Mouse (Mus musculus): Measurements from ENCODE around the gene Vps54. TPM values are rescaled to one million over a fixed set of nuclear protein-coding genes. Genes with fewer than 3 reads are reported as not detected.

Vps54 gene
- polyA plus RNA-seq, 1 experiment from 2014 or later: 9.8 TPM

GRCm38 (mm10) chr11:21325781-21326180 is 86.7 kb downstream of the Vps54 start:
- no peak overlapping the region for H3K4me3 ChIP-seq
- DNase-seq (ENCODE audit: low spot score): no peak
- H3K36me3 ChIP-seq: peaks cover 83% of the 10 kb centered on the region
- 97% methylated on average over 5 of the region's 5 CpGs for WGBS
- no peaks in the 10 kb centered on the region for H3K9me3 ChIP-seq
- no peaks in the 10 kb centered on the region for H3K4me1 ChIP-seq (replicated peaks)
- no peaks in the 10 kb centered on the region for H3K27me3 ChIP-seq (ENCODE audit: insufficient read depth, poor library complexity, severe bottlenecking)
- H3K27ac ChIP-seq: no peak overlapping the region

GRCm38 (mm10) chr11:21326770-21327169 is 87.7 kb downstream of the Vps54 start:
- no peak for DNase-seq (ENCODE audit: low spot score)
- Histone ChIP-seq H3K27me3 (ENCODE audit: insufficient read depth, poor library complexity, severe bottlenecking) (no peaks in the 10 kb centered on the region), H3K4me1 (replicated peaks) (no peaks in the 10 kb centered on the region), H3K9me3 (no peaks in the 10 kb centered on the region), H3K4me3 (no peak overlapping the region), H3K36me3 (peaks cover 78% of the 10 kb centered on the region), H3K27ac (no peak overlapping the region)
- WGBS: 61% methylated on average over 2 of the region's 2 CpGs

GRCm38 (mm10) chr11:21327486-21327885 is 88.4 kb downstream of the Vps54 start:
- H3K36me3 ChIP-seq: peaks cover 78% of the 10 kb centered on the region
- H3K27ac ChIP-seq: no peak overlapping the region
- no peaks in the 10 kb centered on the region for H3K9me3 ChIP-seq
- H3K4me1 ChIP-seq (replicated peaks): no peaks in the 10 kb centered on the region
- no peak for DNase-seq (ENCODE audit: low spot score)
- 91% methylated on average over 5 of the region's 5 CpGs for WGBS
- no peaks in the 10 kb centered on the region for H3K27me3 ChIP-seq (ENCODE audit: insufficient read depth, poor library complexity, severe bottlenecking)
- no peak overlapping the region for H3K4me3 ChIP-seq

- H3K9me3 ChIP-seq: no peaks in the 10 kb centered on the region
- H3K27me3 ChIP-seq (ENCODE audit: insufficient read depth, poor library complexity, severe bottlenecking): no peaks in the 10 kb centered on the region
- no peak overlapping the region for H3K27ac ChIP-seq
- H3K4me3 ChIP-seq: no peak overlapping the region
- WGBS: 90% methylated on average over 5 of the region's 5 CpGs
- no peak for DNase-seq (ENCODE audit: low spot score)
- peaks cover 78% of the 10 kb centered on the region for H3K36me3 ChIP-seq
- no peaks in the 10 kb centered on the region for H3K4me1 ChIP-seq (replicated peaks)
Measured at GRCm38 (mm10) chr11:21328141-21328540, 89.1 kb downstream of the Vps54 start.

- no peaks in the 10 kb centered on the region for H3K9me3 ChIP-seq
- peaks cover 52% of the 10 kb centered on the region for H3K36me3 ChIP-seq
- no peaks in the 10 kb centered on the region for H3K27me3 ChIP-seq (ENCODE audit: insufficient read depth, poor library complexity, severe bottlenecking)
- H3K4me1 ChIP-seq (replicated peaks): no peaks in the 10 kb centered on the region
- WGBS: 96% methylated on average over 5 of the region's 5 CpGs
- H3K4me3 ChIP-seq: no peak overlapping the region
- DNase-seq (ENCODE audit: low spot score): no peak
- H3K27ac ChIP-seq: no peak overlapping the region
Measured at GRCm38 (mm10) chr11:21332639-21333295, 93.7 kb downstream of the Vps54 start.

- H3K4me3 ChIP-seq: no peak overlapping the region
- DNase-seq (ENCODE audit: low spot score): no peak
- no peaks in the 10 kb centered on the region for H3K4me1 ChIP-seq (replicated peaks)
- WGBS: 86% methylated on average over 1 of the region's 1 CpGs
- H3K27me3 ChIP-seq (ENCODE audit: insufficient read depth, poor library complexity, severe bottlenecking): no peaks in the 10 kb centered on the region
- H3K36me3 ChIP-seq: peaks cover 7% of the 10 kb centered on the region
- H3K9me3 ChIP-seq: no peaks in the 10 kb centered on the region
- H3K27ac ChIP-seq: no peak overlapping the region
Measured at GRCm38 (mm10) chr11:21337855-21338254, 98.8 kb downstream of the Vps54 start.

GRCm38 (mm10) chr11:21339088-21339487 is 100.0 kb downstream of the Vps54 start:
- 92% methylated on average over 4 of the region's 4 CpGs for WGBS
- DNase-seq (ENCODE audit: low spot score): no peak
- H3K4me1 ChIP-seq (replicated peaks): no peaks in the 10 kb centered on the region
- H3K9me3 ChIP-seq: no peaks in the 10 kb centered on the region
- H3K27ac ChIP-seq: no peak overlapping the region
- no peak overlapping the region for H3K4me3 ChIP-seq
- H3K36me3 ChIP-seq: peaks cover 12% of the 10 kb centered on the region
- H3K27me3 ChIP-seq (ENCODE audit: insufficient read depth, poor library complexity, severe bottlenecking): no peaks in the 10 kb centered on the region

GRCm38 (mm10) chr11:21343490-21343889 is 104.4 kb downstream of the Vps54 start:
- H3K36me3 ChIP-seq: peaks cover 28% of the 10 kb centered on the region
- H3K4me3 ChIP-seq: no peak overlapping the region
- no peak overlapping the region for H3K27ac ChIP-seq
- no peaks in the 10 kb centered on the region for H3K4me1 ChIP-seq (replicated peaks)
- H3K27me3 ChIP-seq (ENCODE audit: insufficient read depth, poor library complexity, severe bottlenecking): no peaks in the 10 kb centered on the region
- H3K9me3 ChIP-seq: no peaks in the 10 kb centered on the region
- 94% methylated on average over 5 of the region's 5 CpGs for WGBS
- DNase-seq (ENCODE audit: low spot score): no peak

- no peak for DNase-seq (ENCODE audit: low spot score)
- peaks cover 28% of the 10 kb centered on the region for H3K36me3 ChIP-seq
- H3K27ac ChIP-seq: no peak overlapping the region
- H3K4me3 ChIP-seq: no peak overlapping the region
- 93% methylated on average over 3 of the region's 3 CpGs for WGBS
- H3K27me3 ChIP-seq (ENCODE audit: insufficient read depth, poor library complexity, severe bottlenecking): no peaks in the 10 kb centered on the region
- no peaks in the 10 kb centered on the region for H3K9me3 ChIP-seq
- no peaks in the 10 kb centered on the region for H3K4me1 ChIP-seq (replicated peaks)
Measured at GRCm38 (mm10) chr11:21346020-21346419, 106.9 kb downstream of the Vps54 start.

GRCm38 (mm10) chr11:21348890-21349289 is 109.8 kb downstream of the Vps54 start:
- no peak for DNase-seq (ENCODE audit: low spot score)
- Histone ChIP-seq H3K4me1 (replicated peaks) (no peaks in the 10 kb centered on the region), H3K9me3 (no peaks in the 10 kb centered on the region), H3K36me3 (peaks cover 33% of the 10 kb centered on the region), H3K4me3 (no peak overlapping the region), H3K27me3 (ENCODE audit: insufficient read depth, poor library complexity, severe bottlenecking) (no peaks in the 10 kb centered on the region), H3K27ac (no peak overlapping the region)
- WGBS: 85% methylated on average over 2 of the region's 2 CpGs

GRCm38 (mm10) chr11:21351296-21351695 is 112.2 kb downstream of the Vps54 start:
- Histone ChIP-seq H3K27me3 (ENCODE audit: insufficient read depth, poor library complexity, severe bottlenecking) (no peaks in the 10 kb centered on the region), H3K4me3 (no peak overlapping the region), H3K4me1 (replicated peaks) (no peaks in the 10 kb centered on the region), H3K36me3 (peaks cover 28% of the 10 kb centered on the region), H3K27ac (no peak overlapping the region), H3K9me3 (no peaks in the 10 kb centered on the region)
- no peak for DNase-seq (ENCODE audit: low spot score)
- WGBS: 93% methylated on average over 7 of the region's 7 CpGs

GRCm38 (mm10) chr11:21363144-21363940 is 124.3 kb downstream of the Vps54 start:
- H3K27ac ChIP-seq: no peak overlapping the region
- peaks cover 2% of the 10 kb centered on the region for H3K4me1 ChIP-seq (replicated peaks)
- no peaks in the 10 kb centered on the region for H3K9me3 ChIP-seq
- H3K27me3 ChIP-seq (ENCODE audit: insufficient read depth, poor library complexity, severe bottlenecking): no peaks in the 10 kb centered on the region
- 96% methylated on average over 4 of the region's 4 CpGs for WGBS
- no peaks in the 10 kb centered on the region for H3K36me3 ChIP-seq
- no peak overlapping the region for H3K4me3 ChIP-seq
- no peak for DNase-seq (ENCODE audit: low spot score)

- Histone ChIP-seq H3K27ac (no peak overlapping the region), H3K36me3 (no peaks in the 10 kb centered on the region), H3K4me3 (peak overlapping the region; percentile 79), H3K27me3 (ENCODE audit: insufficient read depth, poor library complexity, severe bottlenecking) (no peaks in the 10 kb centered on the region), H3K4me1 (replicated peaks) (peaks cover 24% of the 10 kb centered on the region), H3K9me3 (no peaks in the 10 kb centered on the region)
- WGBS: 61% methylated on average over 7 of the region's 7 CpGs
- no peak for DNase-seq (ENCODE audit: low spot score)
Measured at GRCm38 (mm10) chr11:21368466-21368865, 129.4 kb downstream of the Vps54 start.
